Mouse (Mus musculus) adrenal gland, postnatal 14 days (tissue): Measurements from ENCODE around the gene Zfp560. TPM values are rescaled to one million over a fixed set of nuclear protein-coding genes. Genes with fewer than 3 reads are reported as not detected.
A peak's percentile ranks its signal among the peaks of the same experiment; 100 is the strongest.
"Not testable (repeated sequence)": the region's sequence is repeated elsewhere in the genome, so short reads cannot be mapped to it uniquely, and the experiment has no call there.

Experiments used
- DNase-seq: peaks from one replicate; pipeline ENCODE4 v3.0.0; 2021; ENCODE audit warnings: mixed read lengths
- long read RNA-seq, 2 experiments: library from polyadenylated mRNA; stranded (forward); transcript quantifications; one replicate each; pipeline ENCODE4 v2.0.0; 2021
- total RNA-seq: library from RNA; stranded (reverse); gene quantifications from 2 replicates; pipeline ENCODE4 v1.2.3, GENCODE M21; 2021

Gene Zfp560
- 6.9 and 9.6 TPM in 2 replicates for total RNA-seq
- long read RNA-seq, experiment 1, transcript Zfp560-202 (3 exons, 608 nt), result major isoform, 9 of 11 reads
- long read RNA-seq, experiment 1, partial matches to known transcripts, result 0 of 11 reads
- long read RNA-seq, experiment 1, other reads (novel, unspliced or antisense), result 2 of 11 reads
- long read RNA-seq, experiment 2, full-length matches to known transcripts, result 10 of 11 reads
- long read RNA-seq, experiment 2, partial matches to known transcripts, result 0 of 11 reads
- long read RNA-seq, experiment 2, other reads (novel, unspliced or antisense), result 1 of 11 reads

- peak; percentile 95 for DNase-seq
Observed at GRCm38 (mm10) chr9:20384532-20385342, at the start of gene Zfp560. Gene Zfp560, minus strand, starts transcription at chr9:20385177.

- DNase-seq, result no peak
Observed at GRCm38 (mm10) chr9:20430004-20430403, 45.0 kb upstream of the Zfp560 start.

- DNase-seq, result no peak
Observed at GRCm38 (mm10) chr9:20411460-20411859, 26.5 kb upstream of the Zfp560 start.

DNA sequence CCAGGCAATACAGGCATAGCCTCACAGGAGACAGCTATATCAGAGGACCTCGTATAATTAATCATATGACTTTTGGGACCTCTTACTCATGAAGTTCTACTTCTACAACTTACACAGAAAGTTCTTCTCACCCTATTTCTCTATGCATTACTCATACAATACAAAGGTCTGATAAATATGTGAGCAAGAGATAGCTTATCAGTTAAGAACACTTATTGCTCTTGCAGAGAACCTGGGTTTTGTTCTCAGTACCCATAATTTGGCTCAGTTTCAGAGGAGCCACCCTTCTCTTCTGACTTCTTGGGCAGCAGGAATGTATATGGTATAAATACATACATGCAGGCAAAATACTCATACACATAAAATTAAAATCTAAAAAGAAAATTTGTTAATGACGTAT lies 24.3 kb upstream of the Zfp560 start:
- no peak for DNase-seq

- no peak for DNase-seq
Observed at GRCm38 (mm10) chr9:20385343-20385703, 346 bp upstream of the Zfp560 start.

DNA sequence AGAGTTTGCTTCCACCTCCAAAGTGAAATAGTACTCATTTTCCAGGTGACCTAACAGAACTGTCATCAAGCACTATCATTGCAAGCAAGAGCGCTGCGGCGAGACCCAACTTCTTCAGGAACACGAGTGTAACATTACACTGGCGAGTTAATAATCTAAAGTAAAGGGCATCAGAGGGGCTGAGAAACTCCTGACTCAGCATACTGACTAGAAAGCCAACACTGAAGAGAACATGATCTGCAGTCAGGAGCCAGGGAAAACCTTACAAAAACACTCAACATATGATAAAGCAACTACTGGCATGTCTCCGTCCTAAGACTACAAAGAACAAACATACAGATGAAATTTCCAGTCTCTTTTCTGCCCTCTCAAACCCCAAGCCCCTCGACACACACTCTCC lies 1.3 kb downstream of the Zfp560 start:
- no peak for DNase-seq

GRCm38 (mm10) chr9:20374712-20375111 lies 10.3 kb downstream of the Zfp560 start:
- no peak for DNase-seq

GRCm38 (mm10) chr9:20367311-20367710 lies 17.7 kb downstream of the Zfp560 start:
- no peak for DNase-seq

- DNase-seq, result no peak
Observed at GRCm38 (mm10) chr9:20348501-20348900, 36.5 kb downstream of the Zfp560 start.

DNA sequence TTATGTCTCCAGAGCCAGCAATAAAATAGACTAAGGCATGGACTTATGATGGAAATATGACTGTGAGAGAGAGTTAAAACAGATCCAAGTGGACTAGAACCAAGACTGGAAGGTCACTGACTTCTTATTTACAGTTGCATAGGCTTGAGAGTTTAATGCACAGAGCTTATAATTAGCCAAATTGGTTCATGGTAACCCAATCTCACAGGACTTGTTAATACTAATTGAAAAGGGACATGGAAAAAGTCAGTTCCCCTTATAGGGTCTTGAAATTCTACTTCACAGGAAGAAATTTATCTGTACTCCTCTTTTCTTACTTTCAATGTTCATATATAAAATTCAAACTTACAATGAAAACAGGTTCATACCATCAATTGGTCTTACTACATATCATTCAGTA lies 49.0 kb downstream of the Zfp560 start, which contains the start of gene Olfr18:
TSS of gene Olfr18 (minus strand) at position 101 of the 400 bp plus-strand sequence.
- DNase-seq, result no peak

DNA sequence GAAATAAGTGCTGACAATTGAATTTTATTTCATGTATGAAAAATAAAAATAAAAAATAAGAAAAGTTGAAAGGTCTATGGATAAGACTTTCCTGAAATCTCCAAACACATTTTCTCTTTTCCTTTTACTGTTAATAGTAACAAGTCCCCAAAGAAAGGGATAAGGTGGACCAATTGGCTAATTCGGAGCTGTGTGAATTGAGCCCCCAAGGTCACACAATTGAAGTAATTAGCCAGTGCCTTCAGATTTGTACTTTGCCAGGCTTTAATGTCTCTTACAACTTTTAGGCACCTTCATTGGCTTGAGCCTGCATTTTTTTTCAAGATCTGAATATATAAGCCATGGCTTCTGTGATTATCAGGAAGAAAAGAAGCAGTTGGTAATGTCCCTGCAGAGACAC lies 86.7 kb downstream of the Zfp560 start, which contains the start of gene Olfr873:
TSS of gene Olfr873 (plus strand) at position 301 of the 400 bp plus-strand sequence.
- no peak for DNase-seq

GRCm38 (mm10) chr9:20295562-20295961 lies 89.4 kb downstream of the Zfp560 start:
- DNase-seq, result not testable (repeated sequence)

Other genes starting within 250 kb of the Zfp560 start
- not detected in 2 replicates for gene Olfr870, start 211.1 kb downstream of the Zfp560 start, total RNA-seq
- gene Olfr871, start 173.0 kb downstream of the Zfp560 start, total RNA-seq, result not detected in 2 replicates
- gene Olfr872, start 148.1 kb downstream of the Zfp560 start, total RNA-seq, result not detected in 2 replicates
- gene Olfr39, start 102.8 kb downstream of the Zfp560 start, total RNA-seq, result not detected in 2 replicates
- not detected in 2 replicates for gene Olfr873, start 86.6 kb downstream of the Zfp560 start, total RNA-seq
- gene Olfr18, start 49.1 kb downstream of the Zfp560 start, total RNA-seq, result not detected in 2 replicates
- gene Zfp26, start 75.0 kb upstream of the Zfp560 start, total RNA-seq, result 22.6 and 23.8 TPM in 2 replicates
- gene Zfp426, start 107.6 kb upstream of the Zfp560 start, total RNA-seq, result 20.5 and 22.1 TPM in 2 replicates
- gene Zfp266, start 136.2 kb upstream of the Zfp560 start, total RNA-seq, result 44.0 and 46.2 TPM in 2 replicates
- 9.2 and 10.8 TPM in 2 replicates for gene Zfp846, start 196.1 kb upstream of the Zfp560 start, total RNA-seq